Mouse (Mus musculus): ENCODE measurements around the gene Ints3. TPM values are rescaled to one million over a fixed set of nuclear protein-coding genes. Genes with fewer than 3 reads are reported as not detected.

Ints3 gene
- polyA plus RNA-seq, 1 experiment from 2014 or later, result 29.4 TPM

GRCm38 (mm10) chr3:90406414-90406813 lies 27.0 kb downstream of the Ints3 start:
- no peak overlapping the region for H3K4me2 ChIP-seq (replicated peaks)
- H3K9me3 ChIP-seq, result no peaks in the 10 kb centered on the region
- no peaks in the 10 kb centered on the region for H3K27me3 ChIP-seq
- no peak for ATAC-seq (ENCODE audit: low FRiP score, low read depth)
- H3K36me3 ChIP-seq, result peaks cover 98% of the 10 kb centered on the region
- H3K4me3 ChIP-seq, result no peak overlapping the region
- H3K9ac ChIP-seq, result no peak overlapping the region
- no peaks in the 10 kb centered on the region for H3K4me1 ChIP-seq
- no peak overlapping the region for H3K27ac ChIP-seq
- 100% methylated on average over 5 of the region's 5 CpGs for WGBS

GRCm38 (mm10) chr3:90404609-90405008 lies 28.8 kb downstream of the Ints3 start:
- 76% methylated on average over 4 of the region's 4 CpGs for WGBS
- no peaks in the 10 kb centered on the region for H3K4me1 ChIP-seq
- H3K36me3 ChIP-seq, result peaks cover 99% of the 10 kb centered on the region
- H3K9me3 ChIP-seq, result no peaks in the 10 kb centered on the region
- no peak for ATAC-seq (ENCODE audit: low FRiP score, low read depth)
- no peak overlapping the region for H3K4me3 ChIP-seq
- no peak overlapping the region for H3K9ac ChIP-seq
- no peak overlapping the region for H3K27ac ChIP-seq
- no peak overlapping the region for H3K4me2 ChIP-seq (replicated peaks)
- no peaks in the 10 kb centered on the region for H3K27me3 ChIP-seq

- peaks cover 99% of the 10 kb centered on the region for H3K36me3 ChIP-seq
- H3K27ac ChIP-seq, result no peak overlapping the region
- no peaks in the 10 kb centered on the region for H3K27me3 ChIP-seq
- ATAC-seq (ENCODE audit: low FRiP score, low read depth), result no peak
- 88% methylated on average over 3 of the region's 3 CpGs for WGBS
- H3K9me3 ChIP-seq, result no peaks in the 10 kb centered on the region
- no peak overlapping the region for H3K4me2 ChIP-seq (replicated peaks)
- H3K4me1 ChIP-seq, result no peaks in the 10 kb centered on the region
- no peak overlapping the region for H3K9ac ChIP-seq
- no peak overlapping the region for H3K4me3 ChIP-seq
These were observed 29.3 kb downstream of the Ints3 start for GRCm38 (mm10) chr3:90404121-90404520.

GRCm38 (mm10) chr3:90400993-90401392 lies 32.4 kb downstream of the Ints3 start:
- peaks cover 98% of the 10 kb centered on the region for H3K36me3 ChIP-seq
- no peak overlapping the region for H3K9ac ChIP-seq
- WGBS, result 87% methylated on average over 4 of the region's 4 CpGs
- no peak overlapping the region for H3K27ac ChIP-seq
- ATAC-seq (ENCODE audit: low FRiP score, low read depth), result no peak
- no peak overlapping the region for H3K4me2 ChIP-seq (replicated peaks)
- no peaks in the 10 kb centered on the region for H3K9me3 ChIP-seq
- no peaks in the 10 kb centered on the region for H3K4me1 ChIP-seq
- H3K27me3 ChIP-seq, result no peaks in the 10 kb centered on the region
- no peak overlapping the region for H3K4me3 ChIP-seq

GRCm38 (mm10) chr3:90395629-90396028 lies 37.8 kb downstream of the Ints3 start:
- peaks cover 9% of the 10 kb centered on the region for H3K4me1 ChIP-seq
- H3K36me3 ChIP-seq, result peaks cover 94% of the 10 kb centered on the region
- H3K27me3 ChIP-seq, result no peaks in the 10 kb centered on the region
- no peak overlapping the region for H3K4me3 ChIP-seq
- ATAC-seq (ENCODE audit: low FRiP score, low read depth), result no peak
- no peaks in the 10 kb centered on the region for H3K9me3 ChIP-seq
- no peak overlapping the region for H3K9ac ChIP-seq
- no peak overlapping the region for H3K27ac ChIP-seq
- 92% methylated on average over 3 of the region's 3 CpGs for WGBS
- no peak overlapping the region for H3K4me2 ChIP-seq (replicated peaks)

- Histone ChIP-seq H3K36me3 (peaks cover 67% of the 10 kb centered on the region), H3K27me3 (no peaks in the 10 kb centered on the region), H3K27ac (no peak overlapping the region), H3K4me3 (no peak overlapping the region), H3K4me2 (replicated peaks) (no peak overlapping the region), H3K9ac (no peak overlapping the region), H3K4me1 (peaks cover 31% of the 10 kb centered on the region), H3K9me3 (no peaks in the 10 kb centered on the region)
- WGBS, result 88% methylated on average over 3 of the region's 3 CpGs
- no peak for ATAC-seq (ENCODE audit: low FRiP score, low read depth)
These were observed 40.8 kb downstream of the Ints3 start for GRCm38 (mm10) chr3:90392661-90393060.

GRCm38 (mm10) chr3:90391941-90392340 lies 41.5 kb downstream of the Ints3 start:
- no peak for ATAC-seq (ENCODE audit: low FRiP score, low read depth)
- Histone ChIP-seq H3K27me3 (no peaks in the 10 kb centered on the region), H3K36me3 (peaks cover 61% of the 10 kb centered on the region), H3K4me2 (replicated peaks) (no peak overlapping the region), H3K9ac (no peak overlapping the region), H3K4me1 (peaks cover 38% of the 10 kb centered on the region), H3K27ac (no peak overlapping the region), H3K4me3 (no peak overlapping the region), H3K9me3 (no peaks in the 10 kb centered on the region)
- 84% methylated on average over 8 of the region's 8 CpGs for WGBS

- no peak for ATAC-seq (ENCODE audit: low FRiP score, low read depth)
- no peaks in the 10 kb centered on the region for H3K9me3 ChIP-seq
- H3K4me1 ChIP-seq, result peaks cover 41% of the 10 kb centered on the region
- peak overlapping the region; percentile 98 for H3K27ac ChIP-seq
- H3K27me3 ChIP-seq, result no peaks in the 10 kb centered on the region
- H3K36me3 ChIP-seq, result peaks cover 61% of the 10 kb centered on the region
- 0 out of 2 replicates have a peak overlapping the region, but pooled peaks have one; percentile 89 for H3K9ac ChIP-seq
- H3K4me2 ChIP-seq (replicated peaks), result peak overlapping the region; percentile 90; the same call in 1 of the 2 replicates
- 59% methylated on average over 4 of the region's 4 CpGs for WGBS
- H3K4me3 ChIP-seq, result peak overlapping the region; percentile 77; the same call in 1 of the 2 replicates
These were observed 42.4 kb downstream of the Ints3 start for GRCm38 (mm10) chr3:90391004-90391403.

- ATAC-seq (ENCODE audit: low FRiP score, low read depth), result peak; percentile 78
- H3K9me3 ChIP-seq, result no peaks in the 10 kb centered on the region
- H3K4me2 ChIP-seq (replicated peaks), result peak within 1 kb of the TSS; percentile 90
- H3K27ac ChIP-seq, result peak within 1 kb of the TSS; percentile 98
- under 1% methylated on average over 55 of the region's 55 CpGs for WGBS
- H3K9ac ChIP-seq, result peak within 1 kb of the TSS; percentile 89
- peaks cover 61% of the 10 kb centered on the region for H3K36me3 ChIP-seq
- H3K27me3 ChIP-seq, result no peaks in the 10 kb centered on the region
- peak within 1 kb of the TSS; percentile 77 for H3K4me3 ChIP-seq
- H3K4me1 ChIP-seq, result peaks cover 41% of the 10 kb centered on the region
These were observed 43.6 kb downstream of the Ints3 start, which contains the start of gene Slc27a3 for GRCm38 (mm10) chr3:90389511-90390490. Gene Slc27a3 (minus strand): TSS chr3:90389938.

- ATAC-seq (ENCODE audit: low FRiP score, low read depth), result peak; percentile 64
- H3K4me1 ChIP-seq, result peaks cover 41% of the 10 kb centered on the region
- WGBS, result 3% methylated on average over 53 of the region's 53 CpGs
These were observed 44.5 kb downstream of the Ints3 start for GRCm38 (mm10) chr3:90388726-90389510.

GRCm38 (mm10) chr3:90388192-90388591 lies 45.2 kb downstream of the Ints3 start:
- H3K27me3 ChIP-seq, result no peaks in the 10 kb centered on the region
- peak overlapping the region; percentile 89 for H3K9ac ChIP-seq
- peak overlapping the region; percentile 77 for H3K4me3 ChIP-seq
- no peak for ATAC-seq (ENCODE audit: low FRiP score, low read depth)
- H3K9me3 ChIP-seq, result no peaks in the 10 kb centered on the region
- peaks cover 53% of the 10 kb centered on the region for H3K36me3 ChIP-seq
- 72% methylated on average over 4 of the region's 4 CpGs for WGBS
- H3K27ac ChIP-seq, result no peak overlapping the region
- peaks cover 41% of the 10 kb centered on the region for H3K4me1 ChIP-seq
- H3K4me2 ChIP-seq (replicated peaks), result peak overlapping the region; percentile 90

More at GRCm38 (mm10) chr3:90388726-90389510, 44.5 kb downstream of the Ints3 start:
- Histone ChIP-seq H3K4me2 (replicated peaks) (peak overlapping the region; percentile 90), H3K27ac (peak overlapping the region; percentile 98), H3K27me3 (no peaks in the 10 kb centered on the region), H3K36me3 (peaks cover 58% of the 10 kb centered on the region), H3K9me3 (no peaks in the 10 kb centered on the region), H3K9ac (peak overlapping the region; percentile 89), H3K4me3 (peak overlapping the region; percentile 77)

- peaks cover 46% of the 10 kb centered on the region for H3K36me3 ChIP-seq
- H3K4me1 ChIP-seq, result peaks cover 41% of the 10 kb centered on the region
- H3K27ac ChIP-seq, result no peak overlapping the region; the same call in 1 of the 2 replicates
- 60% methylated on average over 11 of the region's 11 CpGs for WGBS
- peak overlapping the region; percentile 77 for H3K4me3 ChIP-seq
- no peaks in the 10 kb centered on the region for H3K9me3 ChIP-seq
- ATAC-seq (ENCODE audit: low FRiP score, low read depth), result no peak
- no peaks in the 10 kb centered on the region for H3K27me3 ChIP-seq
- peak overlapping the region; percentile 90 for H3K4me2 ChIP-seq (replicated peaks)
- H3K9ac ChIP-seq, result peak overlapping the region; percentile 89; the same call in 1 of the 2 replicates
These were observed 45.9 kb downstream of the Ints3 start for GRCm38 (mm10) chr3:90387483-90387882.
